Mouse (Mus musculus): Measurements from ENCODE around the gene Polr2g. TPM values are rescaled to one million over a fixed set of nuclear protein-coding genes. Genes with fewer than 3 reads are reported as not detected.

The Polr2g gene
- total RNA-seq (2014; rRNA removed) (89.3 and 99.3 TPM in 2 replicates), polyA plus RNA-seq (2015; fragmentation: Nextera tagmentation; extraction: Ambion mirVana) (193 and 216 TPM in 2 replicates)

DNA sequence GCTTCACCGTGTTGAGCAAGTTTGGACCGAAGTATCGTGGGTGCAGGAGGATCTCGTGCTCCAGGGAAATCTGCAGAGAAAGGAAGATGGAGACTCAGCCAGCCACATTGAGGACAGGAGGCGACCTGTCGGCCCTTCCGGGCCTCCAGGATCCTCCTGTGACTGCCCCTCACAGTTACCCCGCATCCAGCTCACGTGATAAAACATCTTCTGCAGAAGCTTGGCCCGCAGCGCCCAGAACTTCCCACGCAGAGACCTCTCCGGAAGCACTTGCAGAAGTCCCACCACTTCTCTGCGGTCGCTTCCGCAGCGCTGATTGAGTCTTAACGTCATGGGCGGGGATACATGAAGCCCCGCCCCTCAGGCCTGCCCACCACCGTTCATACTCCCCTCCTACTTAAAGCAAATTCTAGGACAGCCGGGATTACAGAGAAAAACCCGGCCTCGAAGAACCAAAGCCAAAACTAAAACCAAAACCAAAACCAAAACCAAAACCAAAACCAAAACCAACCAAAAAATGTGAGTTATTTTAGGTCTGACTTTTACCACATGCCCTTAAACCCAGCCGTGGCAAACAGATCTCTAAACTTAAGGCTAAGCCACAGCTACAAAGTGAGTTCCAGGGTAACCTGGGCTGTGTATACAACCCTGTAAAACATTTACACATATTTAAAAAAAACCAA, at the start of gene Polr2g:
Polr2g (minus strand) TSS at position 314 of the 683 bp plus-strand sequence.
- 2% methylated on average over 25 of the region's 25 CpGs for WGBS
- Histone ChIP-seq H3K4me3 (ENCODE audit: low read depth, low read length) (peak within 1 kb of the TSS; percentile 55), H3K9ac (peak within 1 kb of the TSS; percentile 71), H3K36me3 (ENCODE audit: insufficient read depth) (peaks cover 21% of the 10 kb centered on the region), H3K4me1 (ENCODE audit: insufficient read depth) (peaks cover 7% of the 10 kb centered on the region), H3K27me3 (ENCODE audit: insufficient read depth, low read length) (no peaks in the 10 kb centered on the region), H3K27ac (ENCODE audit: low read depth, low read length) (peak within 1 kb of the TSS; percentile 76), H3K9me3 (ENCODE audit: low read length) (no peaks in the 10 kb centered on the region), H3K4me2 (ENCODE audit: low read depth) (peak within 1 kb of the TSS; percentile 72)
- TF ChIP-seq CTCF (IDR thresholded peaks at IDR 0.05; ENCODE audit: low read depth), result no peak
- DNase-seq, result peak; percentile 92
- peak; percentile 65 for ATAC-seq

GRCm38 (mm10) chr19:8844371-8845129, 46.2 kb upstream of the Polr2g start:
- Histone ChIP-seq H3K27me3 (ENCODE audit: insufficient read depth, low read length) (no peaks in the 10 kb centered on the region), H3K27ac (ENCODE audit: low read depth, low read length) (no peak overlapping the region), H3K4me2 (ENCODE audit: low read depth) (no peak overlapping the region), H3K9me3 (ENCODE audit: low read length) (no peaks in the 10 kb centered on the region), H3K4me3 (ENCODE audit: low read depth, low read length) (no peak overlapping the region), H3K9ac (no peak overlapping the region), H3K36me3 (ENCODE audit: insufficient read depth) (peaks cover 54% of the 10 kb centered on the region), H3K4me1 (ENCODE audit: insufficient read depth) (peaks cover 5% of the 10 kb centered on the region)
- 62% methylated on average over 5 of the region's 5 CpGs for WGBS
- DNase-seq (peak; percentile 86), ATAC-seq (no peak)
- peak; percentile 80 for TF ChIP-seq CTCF (IDR thresholded peaks at IDR 0.05; ENCODE audit: low read depth)

GRCm38 (mm10) chr19:8842961-8843360, 44.6 kb upstream of the Polr2g start:
- DNase-seq (no peak), ATAC-seq (no peak)
- peaks cover 5% of the 10 kb centered on the region for H3K4me1 ChIP-seq (ENCODE audit: insufficient read depth)
- H3K27me3 ChIP-seq (ENCODE audit: insufficient read depth, low read length), result no peaks in the 10 kb centered on the region
- H3K4me2 ChIP-seq (ENCODE audit: low read depth), result no peak overlapping the region
- 89% methylated on average over 6 of the region's 6 CpGs for WGBS
- no peak overlapping the region for H3K9ac ChIP-seq
- no peak overlapping the region for H3K27ac ChIP-seq (ENCODE audit: low read depth, low read length)
- no peaks in the 10 kb centered on the region for H3K9me3 ChIP-seq (ENCODE audit: low read length)
- peaks cover 42% of the 10 kb centered on the region for H3K36me3 ChIP-seq (ENCODE audit: insufficient read depth)
- TF ChIP-seq CTCF (IDR thresholded peaks at IDR 0.05; ENCODE audit: low read depth), result no peak
- no peak overlapping the region for H3K4me3 ChIP-seq (ENCODE audit: low read depth, low read length)

DNA sequence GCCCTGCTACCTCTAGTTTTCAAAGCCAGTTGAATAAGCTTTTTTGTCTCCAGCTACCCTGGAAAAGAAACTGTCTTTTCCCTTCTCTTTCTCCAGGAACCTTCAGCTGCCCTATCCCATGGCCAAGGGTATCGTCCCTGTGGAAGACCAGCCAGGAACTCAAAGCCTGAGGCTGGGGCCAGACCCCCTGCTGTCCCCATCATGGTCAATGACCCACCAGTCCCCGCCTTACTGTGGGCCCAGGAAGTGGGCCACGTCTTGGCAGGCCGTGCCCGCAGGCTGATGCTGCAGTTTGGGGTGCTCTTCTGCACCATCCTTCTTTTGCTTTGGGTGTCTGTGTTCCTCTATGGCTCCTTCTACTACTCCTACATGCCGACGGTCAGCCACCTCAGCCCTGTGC, 42.6 kb upstream of the Polr2g start:
- peaks cover 5% of the 10 kb centered on the region for H3K4me1 ChIP-seq (ENCODE audit: insufficient read depth)
- H3K4me2 ChIP-seq (ENCODE audit: low read depth), result peak overlapping the region; percentile 84
- WGBS, result 91% methylated on average over 7 of the region's 7 CpGs
- ATAC-seq (no peak), DNase-seq (no peak)
- H3K9me3 ChIP-seq (ENCODE audit: low read length), result no peaks in the 10 kb centered on the region
- H3K36me3 ChIP-seq (ENCODE audit: insufficient read depth), result peaks cover 22% of the 10 kb centered on the region
- H3K4me3 ChIP-seq (ENCODE audit: low read depth, low read length), result peak overlapping the region; percentile 72
- H3K27me3 ChIP-seq (ENCODE audit: insufficient read depth, low read length), result no peaks in the 10 kb centered on the region
- peak overlapping the region; percentile 29; the same call in 1 of the 2 replicates for H3K27ac ChIP-seq (ENCODE audit: low read depth, low read length)
- TF ChIP-seq CTCF (IDR thresholded peaks at IDR 0.05; ENCODE audit: low read depth), result no peak
- H3K9ac ChIP-seq, result peak overlapping the region; percentile 97

GRCm38 (mm10) chr19:8839908-8840791, 41.8 kb upstream of the Polr2g start:
- peaks cover 5% of the 10 kb centered on the region for H3K4me1 ChIP-seq (ENCODE audit: insufficient read depth)
- no peak for TF ChIP-seq CTCF (IDR thresholded peaks at IDR 0.05; ENCODE audit: low read depth)
- DNase-seq, result peak; percentile 64
- peaks cover 17% of the 10 kb centered on the region for H3K36me3 ChIP-seq (ENCODE audit: insufficient read depth)
- H3K9me3 ChIP-seq (ENCODE audit: low read length), result no peaks in the 10 kb centered on the region
- H3K4me2 ChIP-seq (ENCODE audit: low read depth), result peak overlapping the region; percentile 84
- H3K4me3 ChIP-seq (ENCODE audit: low read depth, low read length), result peak overlapping the region; percentile 72
- H3K27me3 ChIP-seq (ENCODE audit: insufficient read depth, low read length), result no peaks in the 10 kb centered on the region
- peak overlapping the region; percentile 97 for H3K9ac ChIP-seq
- ATAC-seq, result no peak
- WGBS, result 8% methylated on average over 29 of the region's 29 CpGs
- peak overlapping the region; percentile 98 for H3K27ac ChIP-seq (ENCODE audit: low read depth, low read length)

DNA sequence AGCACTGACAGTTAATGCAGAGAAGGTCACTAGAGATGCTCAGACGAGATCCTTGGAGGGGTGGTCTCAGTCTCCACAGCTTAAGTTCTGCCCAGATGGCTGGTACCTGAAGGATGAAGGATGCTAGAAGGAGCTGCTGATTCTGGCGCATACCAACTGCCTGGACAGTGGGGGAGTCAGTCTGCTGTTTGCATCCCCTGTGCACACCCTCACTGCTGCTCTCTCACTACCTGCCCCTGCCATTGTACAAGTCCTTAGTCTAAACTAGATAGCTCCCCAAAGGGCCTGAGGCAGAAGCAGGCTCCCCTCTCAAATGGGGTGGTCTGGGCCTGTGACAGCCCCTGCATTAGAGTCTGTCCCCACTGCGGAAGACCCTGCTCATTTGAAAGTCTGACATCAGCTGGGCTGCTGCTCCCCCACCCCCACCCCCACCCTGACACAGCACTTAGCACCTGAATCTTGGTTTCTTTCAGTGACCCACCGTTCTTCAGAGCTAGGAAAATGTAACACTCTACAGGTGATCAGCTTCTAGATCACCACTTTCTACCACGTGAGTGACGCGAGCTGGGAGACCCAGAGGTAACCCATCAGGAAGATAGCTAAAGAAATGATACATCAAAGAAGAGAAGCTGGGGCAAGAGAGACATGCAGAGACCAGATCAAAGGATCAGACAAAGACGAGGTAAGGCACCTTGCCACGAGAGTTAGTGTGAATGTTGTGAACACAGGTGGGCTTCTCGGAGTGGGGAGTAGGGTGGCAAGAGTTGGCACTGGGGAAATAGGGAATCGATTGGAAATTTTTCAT, 40.9 kb upstream of the Polr2g start, which contains the start of gene Gng3:
Gng3 (minus strand) TSS at position 92 of the 805 bp plus-strand sequence.
- no peak for TF ChIP-seq CTCF (IDR thresholded peaks at IDR 0.05; ENCODE audit: low read depth)
- H3K36me3 ChIP-seq (ENCODE audit: insufficient read depth), result peaks cover 21% of the 10 kb centered on the region
- 23% methylated on average over 11 of the region's 11 CpGs for WGBS
- peak within 1 kb of the TSS; percentile 98 for H3K27ac ChIP-seq (ENCODE audit: low read depth, low read length)
- peaks cover 5% of the 10 kb centered on the region for H3K4me1 ChIP-seq (ENCODE audit: insufficient read depth)
- peak within 1 kb of the TSS; percentile 97 for H3K9ac ChIP-seq
- ATAC-seq (peak; percentile 76), DNase-seq (peak; percentile 91)
- no peaks in the 10 kb centered on the region for H3K9me3 ChIP-seq (ENCODE audit: low read length)
- H3K4me2 ChIP-seq (ENCODE audit: low read depth), result peak within 1 kb of the TSS; percentile 84
- H3K27me3 ChIP-seq (ENCODE audit: insufficient read depth, low read length), result no peaks in the 10 kb centered on the region
- peak within 1 kb of the TSS; percentile 72 for H3K4me3 ChIP-seq (ENCODE audit: low read depth, low read length)

All from forebrain, postnatal 0 days (tissue).